Mouse (Mus musculus) megakaryocyte, adult 5-6 weeks (primary cell): ENCODE results near the gene Rela. TPM values are rescaled to one million over a fixed set of nuclear protein-coding genes. Genes with fewer than 3 reads are reported as not detected.

Experiments used
- ATAC-seq: 2 replicates; pipeline ENCODE4 v1.8.0; 2016; ENCODE audit warnings: mild to moderate bottlenecking, inconsistent platforms; ENCODE audit not compliant: poor library complexity, severe bottlenecking
- total RNA-seq, 2 experiments: library from RNA; stranded (forward) in 1 of 2; stranded (reverse) in 1 of 2; fragments of 153-499, 151-499 nt in 1 of 2; fragments of 221-1000, 200-1000 nt in 1 of 2; gene quantifications; 2 replicates each; pipeline versions ENCODE4 v1.2.3 to v1.2.4; 2015 to 2017

Gene Rela
- total RNA-seq, 2 experiments from 2014 or later: 47.8 to 56.6 TPM

- ATAC-seq: no peak
Measured at GRCm38 (mm10) chr19:5692913-5693396, 55.7 kb downstream of the Rela start.

DNA sequence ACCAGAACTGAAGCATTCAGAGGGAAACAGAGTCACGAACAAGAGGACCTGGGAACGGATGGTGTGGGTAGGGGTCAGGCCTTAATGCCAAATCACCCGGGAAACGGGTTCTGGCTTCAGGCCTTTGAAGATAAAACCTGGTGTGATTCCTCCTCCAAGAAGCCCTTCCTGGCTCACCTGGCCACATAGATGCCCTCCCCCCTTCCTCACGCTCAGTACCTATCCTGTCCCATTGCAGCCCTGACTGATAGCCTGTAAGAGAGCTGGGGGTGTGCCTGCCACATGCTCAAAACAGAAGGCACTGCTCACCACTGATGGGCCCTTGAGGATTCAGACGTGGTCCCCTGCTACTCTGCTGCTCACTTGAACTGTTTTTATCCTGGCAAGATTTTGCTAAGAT is 56.5 kb downstream of the Rela start:
- no peak for ATAC-seq

DNA sequence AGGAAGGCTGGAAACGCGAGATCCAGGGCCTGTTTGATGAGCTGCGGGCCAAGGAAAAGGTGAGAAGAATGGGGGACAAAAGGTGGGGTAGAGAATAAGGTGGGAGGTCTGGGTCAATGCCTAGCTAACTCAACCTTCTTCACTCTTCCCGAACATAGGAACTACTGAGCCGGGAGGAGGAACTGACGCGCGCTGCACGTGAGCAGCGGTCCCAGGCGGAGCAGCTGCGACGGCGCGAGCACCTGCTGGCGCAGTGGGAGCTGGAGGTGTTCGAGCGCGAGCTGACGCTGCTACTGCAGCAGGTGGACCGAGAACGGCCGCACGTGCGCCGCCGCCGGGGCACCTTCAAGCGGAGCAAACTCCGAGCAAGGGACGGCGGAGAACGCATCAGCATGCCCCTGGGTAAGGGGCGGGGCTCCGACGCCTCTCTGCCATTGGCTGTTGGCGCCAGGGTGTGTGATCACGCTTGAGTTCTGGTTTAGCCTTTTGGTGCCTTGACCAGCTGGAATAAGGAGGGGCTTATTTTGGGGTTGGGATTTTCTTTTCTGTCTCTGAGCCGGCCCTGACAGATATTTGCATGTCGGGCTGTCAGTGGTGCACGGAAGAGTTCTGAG is 58.7 kb downstream of the Rela start:
- ATAC-seq: no peak

Other genes with a start within 250 kb of the Rela start
- 47.2 and 57.3 TPM in 2 replicates for gene Sart1, start 248.8 kb upstream of the Rela start, total RNA-seq (2015)
- 62.2 and 64.6 TPM in 2 replicates for gene Sart1, start 248.8 kb upstream of the Rela start, total RNA-seq (2017)
- gene Tsga10ip, start 235.0 kb upstream of the Rela start, total RNA-seq (2015): not detected in 2 replicates
- gene Tsga10ip, start 235.0 kb upstream of the Rela start, total RNA-seq (2017): not detected in 2 replicates
- gene Drap1, start 212.5 kb upstream of the Rela start, total RNA-seq (2015): 62.3 and 72.3 TPM in 2 replicates
- gene Drap1, start 212.5 kb upstream of the Rela start, total RNA-seq (2017): 53.7 and 59.0 TPM in 2 replicates
- gene AI837181, start 212.3 kb upstream of the Rela start, total RNA-seq (2015): 20.3 and 23.7 TPM in 2 replicates
- gene AI837181, start 212.3 kb upstream of the Rela start, total RNA-seq (2017): 8.9 and 15.6 TPM in 2 replicates
- gene Fosl1, start 189.9 kb upstream of the Rela start, total RNA-seq (2015): 0.48 and 1.2 TPM in 2 replicates
- 0.69 and 0.95 TPM in 2 replicates for gene Fosl1, start 189.9 kb upstream of the Rela start, total RNA-seq (2017)
- gene Ccdc85b, start 179.6 kb upstream of the Rela start, total RNA-seq (2015): 0.80 and 1.1 TPM in 2 replicates
- gene Ccdc85b, start 179.6 kb upstream of the Rela start, total RNA-seq (2017): 1.7 TPM in 2 replicates
- gene Fibp, start 176.9 kb upstream of the Rela start, total RNA-seq (2015): 55.8 and 64.9 TPM in 2 replicates
- gene Fibp, start 176.9 kb upstream of the Rela start, total RNA-seq (2017): 93.9 and 115 TPM in 2 replicates
- gene Ctsw, start 169.0 kb upstream of the Rela start, total RNA-seq (2015): 5.7 and 12.6 TPM in 2 replicates
- 5.9 and 9.1 TPM in 2 replicates for gene Ctsw, start 169.0 kb upstream of the Rela start, total RNA-seq (2017)
- gene Efemp2, start 163.5 kb upstream of the Rela start, total RNA-seq (2015): 0.42 and 1.2 TPM in 2 replicates
- gene Efemp2, start 163.5 kb upstream of the Rela start, total RNA-seq (2017): 1.2 TPM in 1 of 2 replicates, not detected in the other
- gene Mus81, start 149.1 kb upstream of the Rela start, total RNA-seq (2015): 16.2 and 16.6 TPM in 2 replicates
- gene Mus81, start 149.1 kb upstream of the Rela start, total RNA-seq (2017): 9.2 and 13.8 TPM in 2 replicates
- gene Cfl1, start 147.0 kb upstream of the Rela start, total RNA-seq (2015): 2,162 and 2,175 TPM in 2 replicates
- gene Cfl1, start 147.0 kb upstream of the Rela start, total RNA-seq (2017): 1,771 and 1,778 TPM in 2 replicates
- 1.8 and 2.1 TPM in 2 replicates for gene 1700020D05Rik, start 133.7 kb upstream of the Rela start, total RNA-seq (2015)
- gene 1700020D05Rik, start 133.7 kb upstream of the Rela start, total RNA-seq (2017): 0.49 and 1.5 TPM in 2 replicates
- 2.7 and 4.8 TPM in 2 replicates for gene Snx32, start 126.9 kb upstream of the Rela start, total RNA-seq (2015)
- gene Snx32, start 126.9 kb upstream of the Rela start, total RNA-seq (2017): 1.5 and 3.0 TPM in 2 replicates
- gene Ovol1, start 76.8 kb upstream of the Rela start, total RNA-seq (2015): 0.07 and 0.14 TPM in 2 replicates
- gene Ovol1, start 76.8 kb upstream of the Rela start, total RNA-seq (2017): 0.07 TPM in 1 of 2 replicates, not detected in the other
- 18.3 and 23.2 TPM in 2 replicates for gene Ap5b1, start 69.5 kb upstream of the Rela start, total RNA-seq (2015)
- 16.4 and 22.5 TPM in 2 replicates for gene Ap5b1, start 69.5 kb upstream of the Rela start, total RNA-seq (2017)
- gene Rnaseh2c, start 35.6 kb upstream of the Rela start, total RNA-seq (2015): 116 and 125 TPM in 2 replicates
- 94.6 and 136 TPM in 2 replicates for gene Rnaseh2c, start 35.6 kb upstream of the Rela start, total RNA-seq (2017)
- gene Kat5, start 27.2 kb upstream of the Rela start, total RNA-seq (2015): 34.2 and 47.8 TPM in 2 replicates
- 69.4 and 73.9 TPM in 2 replicates for gene Kat5, start 27.2 kb upstream of the Rela start, total RNA-seq (2017)
- gene Sipa1, start 26.2 kb downstream of the Rela start, total RNA-seq (2015): 50.8 and 65.8 TPM in 2 replicates
- 50.1 and 78.7 TPM in 2 replicates for gene Sipa1, start 26.2 kb downstream of the Rela start, total RNA-seq (2017)
- 30.3 and 35.3 TPM in 2 replicates for gene Map3k11, start 51.3 kb downstream of the Rela start, total RNA-seq (2015)
- 39.8 and 50.8 TPM in 2 replicates for gene Map3k11, start 51.3 kb downstream of the Rela start, total RNA-seq (2017)
- gene Pcnx3, start 51.4 kb downstream of the Rela start, total RNA-seq (2015): 25.9 and 33.1 TPM in 2 replicates
- gene Pcnx3, start 51.4 kb downstream of the Rela start, total RNA-seq (2017): 19.3 and 19.6 TPM in 2 replicates
- not detected in 2 replicates for gene Kcnk7, start 66.9 kb downstream of the Rela start, total RNA-seq (2015)
- gene Kcnk7, start 66.9 kb downstream of the Rela start, total RNA-seq (2017): not detected in 2 replicates
- 30.8 and 31.0 TPM in 2 replicates for gene Ehbp1l1, start 88.8 kb downstream of the Rela start, total RNA-seq (2015)
- 118 and 119 TPM in 2 replicates for gene Ehbp1l1, start 88.8 kb downstream of the Rela start, total RNA-seq (2017)
- 95.7 and 114 TPM in 2 replicates for gene Fam89b, start 92.2 kb downstream of the Rela start, total RNA-seq (2015)
- 65.5 and 78.8 TPM in 2 replicates for gene Fam89b, start 92.2 kb downstream of the Rela start, total RNA-seq (2017)
- gene Ltbp3, start 103.4 kb downstream of the Rela start, total RNA-seq (2015): 1.5 TPM in 1 of 2 replicates, not detected in the other
- 0.18 and 2.8 TPM in 2 replicates for gene Ltbp3, start 103.4 kb downstream of the Rela start, total RNA-seq (2017)
- gene Scyl1, start 133.9 kb downstream of the Rela start, total RNA-seq (2015): 20.2 and 21.8 TPM in 2 replicates
- gene Scyl1, start 133.9 kb downstream of the Rela start, total RNA-seq (2017): 30.9 and 41.5 TPM in 2 replicates
- 21.4 and 21.9 TPM in 2 replicates for gene Frmd8, start 237.8 kb downstream of the Rela start, total RNA-seq (2015)
- 19.3 and 23.3 TPM in 2 replicates for gene Frmd8, start 237.8 kb downstream of the Rela start, total RNA-seq (2017)
- gene Slc25a45, start 240.3 kb downstream of the Rela start, total RNA-seq (2015): 55.6 and 67.9 TPM in 2 replicates
- 69.1 and 73.5 TPM in 2 replicates for gene Slc25a45, start 240.3 kb downstream of the Rela start, total RNA-seq (2017)